Mouse (Mus musculus) heart, postnatal 14 days (tissue): ENCODE measurements at regions not wholly inside any gene's neighbourhood (a gene's known extent, or its start where the extent isn't known, plus 50 kb on each side); places are given as distances from the start of the nearest gene placed in this dataset.
"Not testable (repeated sequence)": the region's sequence is repeated elsewhere in the genome, so short reads cannot be mapped to it uniquely, and the experiment has no call there.

Experiments
- DNase-seq, 2 experiments: peaks; one replicate each; pipeline ENCODE4 v3.0.0; 2021 to 2022
- intact Hi-C: fragments of 180-260 bp; cut with DNase I; formaldehyde crosslinking; loops from one replicate; pipeline ENCODE4 v1.15.1; 2025

GRCm38 (mm10) chr10:16171251-16171650, 1453.2 kb upstream of the Gje1 start:
- DNase-seq = no peak
- intact Hi-C loops = no loop called here

- intact Hi-C loops = not testable (repeated sequence)
Measured at GRCm38 (mm10) chr10:16159542-16159941, 1441.5 kb upstream of the Gje1 start.

GRCm38 (mm10) chr10:16158445-16158844, 1440.4 kb upstream of the Gje1 start:
- no peak for DNase-seq
- intact Hi-C loops = no loop called here

More at GRCm38 (mm10) chr10:16159542-16159941, 1441.5 kb upstream of the Gje1 start:
- not testable (repeated sequence) for DNase-seq

- intact Hi-C loops = no loop called here
- no peak for DNase-seq
Measured at GRCm38 (mm10) chr10:16156954-16157353, 1438.9 kb upstream of the Gje1 start.

- DNase-seq = no peak
- intact Hi-C loops = no loop called here
Measured at GRCm38 (mm10) chr10:16148991-16149390, 1431.0 kb upstream of the Gje1 start.

GRCm38 (mm10) chr10:16145397-16145796, 1427.4 kb upstream of the Gje1 start:
- intact Hi-C loops = no loop called here
- DNase-seq = peak in 1 of 2 experiments; percentile 0

- no peak for DNase-seq
Measured at GRCm38 (mm10) chr10:16123902-16124301, 1405.9 kb upstream of the Gje1 start.

GRCm38 (mm10) chr10:16088210-16088609, 1370.2 kb upstream of the Gje1 start:
- no peak for DNase-seq
- intact Hi-C loops = no loop called here

More at GRCm38 (mm10) chr10:16123902-16124301, 1405.9 kb upstream of the Gje1 start:
- intact Hi-C loops = no loop called here

- intact Hi-C loops = no loop called here
- no peak for DNase-seq
Measured at GRCm38 (mm10) chr10:16053008-16053407, 1335.0 kb upstream of the Gje1 start.

- no peak for DNase-seq
- intact Hi-C loops = no loop called here
Measured at GRCm38 (mm10) chr10:16052463-16052889, 1334.5 kb upstream of the Gje1 start.

- intact Hi-C loops = no loop called here
- no peak for DNase-seq
Measured at GRCm38 (mm10) chr10:16036255-16036654, 1318.2 kb upstream of the Gje1 start.

GRCm38 (mm10) chr10:16033096-16033495, 1315.1 kb upstream of the Gje1 start:
- DNase-seq = no peak
- intact Hi-C loops = no loop called here

- DNase-seq = no peak
- intact Hi-C loops = no loop called here
Measured at GRCm38 (mm10) chr10:16030802-16031201, 1312.8 kb upstream of the Gje1 start.

GRCm38 (mm10) chr10:16014806-16015205, 1296.8 kb upstream of the Gje1 start:
- no peak for DNase-seq
- intact Hi-C loops = no loop called here

GRCm38 (mm10) chr10:16001246-16001645, 1283.2 kb upstream of the Gje1 start:
- intact Hi-C loops = no loop called here
- DNase-seq = no peak

- intact Hi-C loops = no loop called here
- DNase-seq = no peak
Measured at GRCm38 (mm10) chr10:15993275-15993674, 1275.3 kb upstream of the Gje1 start.
